Mouse (Mus musculus): Measurements from ENCODE around the gene Rasa3. TPM values are rescaled to one million over a fixed set of nuclear protein-coding genes. Genes with fewer than 3 reads are reported as not detected.

Rasa3 gene
- polyA plus RNA-seq, 1 experiment from 2014 or later: 33.2 TPM

- Histone ChIP-seq H3K27me3 (ENCODE audit: control insufficient read depth, insufficient read depth, low read depth, low read length) (no peaks in the 10 kb centered on the region), H3K4me2 (ENCODE audit: low read length) (no peak overlapping the region), H3K4me3 (ENCODE audit: low read depth, low read length) (no peak overlapping the region), H3K36me3 (ENCODE audit: control insufficient read depth, insufficient read depth, low read length) (no peaks in the 10 kb centered on the region), H3K27ac (ENCODE audit: low read length) (no peak overlapping the region), H3K9ac (ENCODE audit: low read depth, low read length) (no peak overlapping the region), H3K9me3 (replicated peaks; ENCODE audit: control insufficient read depth, low read length, poor library complexity, severe bottlenecking) (0 out of 2 replicates have a peak, but pooled peaks cover 6% of the 10 kb centered on the region), H3K4me1 (ENCODE audit: control insufficient read depth, insufficient read depth, low read length) (no peaks in the 10 kb centered on the region)
- no peak for ATAC-seq
- 54% methylated on average over 9 of the region's 9 CpGs for WGBS
Observed at GRCm38 (mm10) chr8:13548831-13549230, 128.6 kb downstream of the Rasa3 start.

DNA sequence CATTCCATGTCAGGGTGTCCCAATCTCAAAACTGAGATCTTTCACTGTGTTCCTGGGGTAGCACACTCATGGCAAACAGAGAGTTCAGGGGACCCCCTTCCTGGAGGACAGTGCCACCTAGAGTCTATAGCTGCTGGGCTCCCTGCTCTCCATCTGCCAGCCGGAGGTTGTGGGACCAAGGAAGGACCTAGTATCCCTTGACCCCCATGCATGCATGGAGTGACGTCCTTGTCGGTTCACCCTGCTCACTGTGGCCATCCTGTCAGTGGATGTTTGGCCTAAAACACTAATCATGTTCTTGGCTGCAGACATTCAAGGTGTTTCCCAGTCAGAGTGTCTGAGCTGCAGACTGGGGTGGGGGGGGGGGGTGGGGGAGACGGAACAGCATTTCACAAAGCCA lies 129.2 kb downstream of the Rasa3 start:
- 0 out of 2 replicates have a peak, but pooled peaks cover 6% of the 10 kb centered on the region for H3K9me3 ChIP-seq (replicated peaks; ENCODE audit: control insufficient read depth, low read length, poor library complexity, severe bottlenecking)
- no peaks in the 10 kb centered on the region for H3K27me3 ChIP-seq (ENCODE audit: control insufficient read depth, insufficient read depth, low read depth, low read length)
- 54% methylated on average over 4 of the region's 4 CpGs for WGBS
- no peak overlapping the region for H3K4me3 ChIP-seq (ENCODE audit: low read depth, low read length)
- H3K4me2 ChIP-seq (ENCODE audit: low read length): no peak overlapping the region
- H3K36me3 ChIP-seq (ENCODE audit: control insufficient read depth, insufficient read depth, low read length): no peaks in the 10 kb centered on the region
- H3K4me1 ChIP-seq (ENCODE audit: control insufficient read depth, insufficient read depth, low read length): no peaks in the 10 kb centered on the region
- no peak overlapping the region for H3K27ac ChIP-seq (ENCODE audit: low read length)
- H3K9ac ChIP-seq (ENCODE audit: low read depth, low read length): no peak overlapping the region
- no peak for ATAC-seq

- ATAC-seq: no peak
- no peaks in the 10 kb centered on the region for H3K27me3 ChIP-seq (ENCODE audit: control insufficient read depth, insufficient read depth, low read depth, low read length)
- no peak overlapping the region for H3K9ac ChIP-seq (ENCODE audit: low read depth, low read length)
- H3K27ac ChIP-seq (ENCODE audit: low read length): no peak overlapping the region
- no peak overlapping the region for H3K4me3 ChIP-seq (ENCODE audit: low read depth, low read length)
- no peaks in the 10 kb centered on the region for H3K36me3 ChIP-seq (ENCODE audit: control insufficient read depth, insufficient read depth, low read length)
- H3K9me3 ChIP-seq (replicated peaks; ENCODE audit: control insufficient read depth, low read length, poor library complexity, severe bottlenecking): 0 out of 2 replicates have a peak, but pooled peaks cover 6% of the 10 kb centered on the region
- H3K4me2 ChIP-seq (ENCODE audit: low read length): no peak overlapping the region
- WGBS: 89% methylated on average over 4 of the region's 4 CpGs
- H3K4me1 ChIP-seq (ENCODE audit: control insufficient read depth, insufficient read depth, low read length): no peaks in the 10 kb centered on the region
Observed at GRCm38 (mm10) chr8:13546421-13546820, 131.0 kb downstream of the Rasa3 start.

DNA sequence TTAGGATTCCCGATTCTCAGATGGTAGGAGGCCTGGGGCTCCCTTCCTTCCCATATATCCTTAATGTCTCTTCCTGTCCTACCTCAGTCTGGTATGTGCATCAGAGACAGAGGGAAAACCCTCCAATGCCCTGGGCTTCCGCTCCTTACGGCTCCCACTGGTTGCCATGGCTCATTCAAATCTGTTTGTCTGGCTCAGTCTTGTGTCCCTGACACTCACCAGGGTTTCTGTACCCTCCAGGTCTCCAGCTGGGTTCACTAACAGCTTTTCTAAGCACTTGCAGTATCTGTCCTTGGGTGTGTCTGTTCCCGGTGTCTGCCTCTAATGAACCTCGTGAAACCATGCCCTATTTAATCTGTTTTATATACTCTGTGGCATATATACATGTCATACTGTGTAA lies 135.9 kb downstream of the Rasa3 start:
- Histone ChIP-seq H3K9me3 (replicated peaks; ENCODE audit: control insufficient read depth, low read length, poor library complexity, severe bottlenecking) (0 out of 2 replicates have a peak, but pooled peaks cover 6% of the 10 kb centered on the region), H3K36me3 (ENCODE audit: control insufficient read depth, insufficient read depth, low read length) (no peaks in the 10 kb centered on the region), H3K4me2 (ENCODE audit: low read length) (no peak overlapping the region), H3K4me3 (ENCODE audit: low read depth, low read length) (no peak overlapping the region), H3K27me3 (ENCODE audit: control insufficient read depth, insufficient read depth, low read depth, low read length) (no peaks in the 10 kb centered on the region), H3K4me1 (ENCODE audit: control insufficient read depth, insufficient read depth, low read length) (no peaks in the 10 kb centered on the region), H3K27ac (ENCODE audit: low read length) (no peak overlapping the region), H3K9ac (ENCODE audit: low read depth, low read length) (no peak overlapping the region)
- WGBS: 73% methylated on average over 5 of the region's 5 CpGs
- ATAC-seq: no peak

DNA sequence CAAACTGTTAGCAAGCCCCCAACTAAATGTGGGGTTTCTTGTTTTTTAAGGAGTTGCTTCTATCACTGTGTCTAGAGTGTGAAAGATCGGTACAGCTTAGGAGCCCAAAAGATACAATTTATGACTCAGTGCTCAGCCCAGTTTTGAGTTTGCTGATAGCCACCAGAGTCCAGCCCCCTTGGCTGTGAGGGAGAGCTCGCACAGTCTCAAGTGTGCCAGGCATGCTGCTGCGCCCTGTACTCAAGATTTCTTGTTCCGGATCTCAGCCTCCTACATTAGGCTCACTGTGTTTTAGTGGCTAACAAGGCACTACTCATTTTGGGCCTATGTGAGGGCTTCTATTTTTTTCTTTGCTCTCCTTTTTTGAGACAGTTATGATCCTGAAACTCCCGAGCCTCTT lies 137.3 kb downstream of the Rasa3 start:
- H3K4me3 ChIP-seq (ENCODE audit: low read depth, low read length): no peak overlapping the region
- H3K36me3 ChIP-seq (ENCODE audit: control insufficient read depth, insufficient read depth, low read length): no peaks in the 10 kb centered on the region
- H3K9me3 ChIP-seq (replicated peaks; ENCODE audit: control insufficient read depth, low read length, poor library complexity, severe bottlenecking): 0 out of 2 replicates have a peak, but pooled peaks cover 2% of the 10 kb centered on the region
- no peak overlapping the region for H3K9ac ChIP-seq (ENCODE audit: low read depth, low read length)
- no peak overlapping the region for H3K4me2 ChIP-seq (ENCODE audit: low read length)
- no peaks in the 10 kb centered on the region for H3K27me3 ChIP-seq (ENCODE audit: control insufficient read depth, insufficient read depth, low read depth, low read length)
- ATAC-seq: no peak
- no peaks in the 10 kb centered on the region for H3K4me1 ChIP-seq (ENCODE audit: control insufficient read depth, insufficient read depth, low read length)
- 92% methylated on average over 5 of the region's 5 CpGs for WGBS
- H3K27ac ChIP-seq (ENCODE audit: low read length): no peak overlapping the region

DNA sequence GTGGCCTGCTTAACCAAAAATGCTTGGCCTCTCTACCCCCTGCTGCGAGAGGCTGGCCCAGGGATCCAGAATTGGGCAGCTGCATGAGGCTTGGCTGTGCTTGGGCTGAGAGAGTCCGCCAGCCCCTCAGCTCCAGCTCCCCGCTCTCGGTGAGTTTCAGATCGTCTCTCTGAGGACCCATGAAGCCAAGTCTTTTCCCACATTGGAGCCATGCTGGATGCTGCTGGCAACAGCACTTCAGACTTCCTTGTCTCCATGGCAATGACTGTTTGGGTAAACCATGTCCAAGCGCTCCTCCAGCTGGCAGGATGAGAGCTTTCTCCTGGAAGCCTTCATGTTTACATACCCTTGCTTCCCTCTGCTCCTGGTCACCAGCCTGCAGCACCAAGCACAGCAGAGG lies 138.6 kb downstream of the Rasa3 start:
- no peaks in the 10 kb centered on the region for H3K9me3 ChIP-seq (replicated peaks; ENCODE audit: control insufficient read depth, low read length, poor library complexity, severe bottlenecking)
- no peak overlapping the region for H3K27ac ChIP-seq (ENCODE audit: low read length)
- no peaks in the 10 kb centered on the region for H3K36me3 ChIP-seq (ENCODE audit: control insufficient read depth, insufficient read depth, low read length)
- no peak overlapping the region for H3K4me2 ChIP-seq (ENCODE audit: low read length)
- no peaks in the 10 kb centered on the region for H3K4me1 ChIP-seq (ENCODE audit: control insufficient read depth, insufficient read depth, low read length)
- peak; percentile 67 for ATAC-seq
- no peak overlapping the region for H3K9ac ChIP-seq (ENCODE audit: low read depth, low read length)
- no peaks in the 10 kb centered on the region for H3K27me3 ChIP-seq (ENCODE audit: control insufficient read depth, insufficient read depth, low read depth, low read length)
- WGBS: 63% methylated on average over 6 of the region's 6 CpGs
- H3K4me3 ChIP-seq (ENCODE audit: low read depth, low read length): no peak overlapping the region

DNA sequence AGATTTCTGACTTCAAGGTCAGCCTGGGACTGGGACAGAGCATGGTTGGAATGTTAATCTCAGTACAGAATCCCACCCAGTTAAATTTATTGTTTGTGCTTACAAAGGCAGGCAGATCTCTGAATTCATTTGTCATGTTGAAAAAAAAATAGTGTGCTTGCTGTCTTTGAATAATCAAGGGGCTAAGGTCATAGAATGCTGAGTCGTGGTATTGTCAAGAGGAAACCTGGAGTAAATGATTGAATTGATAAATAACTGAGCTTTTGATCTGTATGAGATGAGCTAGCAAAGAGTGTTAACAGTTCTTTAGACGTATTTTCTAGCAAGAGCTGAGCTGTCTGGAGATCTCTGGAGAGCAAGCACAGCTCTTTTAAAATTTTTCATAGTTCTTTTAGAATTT lies 140.3 kb downstream of the Rasa3 start:
- no peaks in the 10 kb centered on the region for H3K4me1 ChIP-seq (ENCODE audit: control insufficient read depth, insufficient read depth, low read length)
- no peak overlapping the region for H3K4me3 ChIP-seq (ENCODE audit: low read depth, low read length)
- H3K27me3 ChIP-seq (ENCODE audit: control insufficient read depth, insufficient read depth, low read depth, low read length): no peaks in the 10 kb centered on the region
- H3K9me3 ChIP-seq (replicated peaks; ENCODE audit: control insufficient read depth, low read length, poor library complexity, severe bottlenecking): no peaks in the 10 kb centered on the region
- no peak overlapping the region for H3K27ac ChIP-seq (ENCODE audit: low read length)
- no peak for ATAC-seq
- 29% methylated on average over 2 of the region's 2 CpGs for WGBS
- H3K36me3 ChIP-seq (ENCODE audit: control insufficient read depth, insufficient read depth, low read length): no peaks in the 10 kb centered on the region
- no peak overlapping the region for H3K9ac ChIP-seq (ENCODE audit: low read depth, low read length)
- H3K4me2 ChIP-seq (ENCODE audit: low read length): no peak overlapping the region

DNA sequence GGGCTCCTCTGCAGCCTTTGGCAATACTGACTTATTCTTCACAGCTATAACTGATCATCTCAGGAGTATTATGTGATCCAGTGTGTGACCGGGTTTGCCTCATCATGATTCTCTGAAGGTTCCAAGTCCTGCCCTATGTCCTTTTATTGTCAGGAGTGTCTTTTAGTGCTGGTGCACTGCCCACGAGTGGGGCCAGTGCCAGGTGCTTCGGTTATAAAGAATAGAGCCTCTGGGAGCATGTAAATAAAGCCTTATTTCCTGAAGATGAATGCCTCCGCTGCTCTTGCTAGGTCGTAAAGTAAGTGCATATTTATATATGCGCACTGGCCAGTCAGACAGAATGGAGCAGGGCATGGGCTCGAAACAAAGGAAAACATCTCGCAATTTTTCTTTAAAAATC lies 144.3 kb downstream of the Rasa3 start:
- WGBS: 76% methylated on average over 8 of the region's 8 CpGs
- no peaks in the 10 kb centered on the region for H3K27me3 ChIP-seq (ENCODE audit: control insufficient read depth, insufficient read depth, low read depth, low read length)
- no peak overlapping the region for H3K9ac ChIP-seq (ENCODE audit: low read depth, low read length)
- no peak overlapping the region for H3K4me3 ChIP-seq (ENCODE audit: low read depth, low read length)
- H3K36me3 ChIP-seq (ENCODE audit: control insufficient read depth, insufficient read depth, low read length): no peaks in the 10 kb centered on the region
- ATAC-seq: no peak
- no peaks in the 10 kb centered on the region; the same call in 1 of the 2 replicates for H3K4me1 ChIP-seq (ENCODE audit: control insufficient read depth, insufficient read depth, low read length)
- H3K9me3 ChIP-seq (replicated peaks; ENCODE audit: control insufficient read depth, low read length, poor library complexity, severe bottlenecking): no peaks in the 10 kb centered on the region
- H3K27ac ChIP-seq (ENCODE audit: low read length): no peak overlapping the region
- no peak overlapping the region for H3K4me2 ChIP-seq (ENCODE audit: low read length)

- Histone ChIP-seq H3K36me3 (ENCODE audit: control insufficient read depth, insufficient read depth, low read length) (no peaks in the 10 kb centered on the region), H3K4me3 (ENCODE audit: low read depth, low read length) (no peak overlapping the region), H3K27me3 (ENCODE audit: control insufficient read depth, insufficient read depth, low read depth, low read length) (no peaks in the 10 kb centered on the region), H3K4me1 (ENCODE audit: control insufficient read depth, insufficient read depth, low read length) (no peaks in the 10 kb centered on the region; the same call in 1 of the 2 replicates), H3K4me2 (ENCODE audit: low read length) (no peak overlapping the region), H3K9ac (ENCODE audit: low read depth, low read length) (no peak overlapping the region), H3K9me3 (replicated peaks; ENCODE audit: control insufficient read depth, low read length, poor library complexity, severe bottlenecking) (no peaks in the 10 kb centered on the region), H3K27ac (ENCODE audit: low read length) (no peak overlapping the region)
- ATAC-seq: no peak
- WGBS: 71% methylated on average over 9 of the region's 9 CpGs
Observed at GRCm38 (mm10) chr8:13531602-13532171, 145.7 kb downstream of the Rasa3 start.
